Mouse (Mus musculus) heart, adult 2 months (tissue): Measurements from ENCODE around the gene Myo10.

ENCODE experiments used
- CTCF ChIP-seq: fragments of 200-600 bp; IDR thresholded peaks from 2 replicates; pipeline ENCODE4 v1.8.1; 2022; ENCODE audit warnings: antibody characterized with exemption, mild to moderate bottlenecking, moderate library complexity
- EP300 ChIP-seq: fragments of 200-500 bp; IDR thresholded peaks from 2 replicates; pipeline ENCODE4 v1.6.1; 2011; ENCODE audit warnings: low read depth, low read length, control low read depth; ENCODE audit not compliant: insufficient read depth
- POLR2A ChIP-seq: fragments of 200-500 bp; IDR thresholded peaks from 2 replicates; pipeline ENCODE4 v1.6.1; 2011; ENCODE audit warnings: mild to moderate bottlenecking, low read depth, low read length, control low read depth; ENCODE audit not compliant: insufficient read depth

GRCm38 (mm10) chr15:25756072-25756471 lies 133.7 kb downstream of the Myo10 start:
- TF ChIP-seq CTCF (no peak), POLR2A (no peak), EP300 (no peak)
